Mouse (Mus musculus): Measurements from ENCODE around the gene H2-D1. TPM values are rescaled to one million over a fixed set of nuclear protein-coding genes. Genes with fewer than 3 reads are reported as not detected.

H2-D1 gene
- 1,574 and 1,649 TPM in 2 replicates for total RNA-seq (2023)

GRCm38 (mm10) chr17:35262664-35263522, at the start of gene H2-D1:
Gene H2-D1, plus strand, starts transcription at chr17:35262730.

GRCm38 (mm10) chr17:35220156-35220952, 42.2 kb upstream of the H2-D1 start, which contains the start of gene Gm16181:
Gene Gm16181, plus strand, starts transcription at chr17:35220834.

GRCm38 (mm10) chr17:35233114-35233980, 29.2 kb upstream of the H2-D1 start, which contains the start of gene Atp6v1g2:
Gene Atp6v1g2, plus strand, starts transcription at chr17:35233660.

GRCm38 (mm10) chr17:35235614-35236389, 26.7 kb upstream of the H2-D1 start, which contains the start of gene Nfkbil1:
Gene Nfkbil1, minus strand, starts transcription at chr17:35235792.

GRCm38 (mm10) chr17:35241305-35242014, 21.1 kb upstream of the H2-D1 start, which contains the start of gene Ddx39b:
Gene Ddx39b, plus strand, starts transcription at chr17:35241746.

Other genes starting within 250 kb of the H2-D1 start
- 0.09 TPM in 1 of 2 replicates, not detected in the other for gene Vwa7, start 246.2 kb upstream of the H2-D1 start, total RNA-seq (2023)
- gene Sapcd1, start 234.7 kb upstream of the H2-D1 start, total RNA-seq (2023) = 0.86 and 1.9 TPM in 2 replicates
- gene Msh5, start 216.0 kb upstream of the H2-D1 start, total RNA-seq (2023) = 3.5 and 11.1 TPM in 2 replicates
- gene Clic1, start 212.8 kb upstream of the H2-D1 start, total RNA-seq (2023) = 248 and 288 TPM in 2 replicates
- 1.4 and 2.6 TPM in 2 replicates for gene Ddah2, start 203.7 kb upstream of the H2-D1 start, total RNA-seq (2023)
- not detected in 2 replicates for gene Ly6g6c, start 197.3 kb upstream of the H2-D1 start, total RNA-seq (2023)
- 0.47 TPM in 1 of 2 replicates, not detected in the other for gene Mpig6b, start 196.5 kb upstream of the H2-D1 start, total RNA-seq (2023)
- not detected in 2 replicates for gene Ly6g6e, start 185.8 kb upstream of the H2-D1 start, total RNA-seq (2023)
- gene Ly6g6d, start 184.7 kb upstream of the H2-D1 start, total RNA-seq (2023) = not detected in 2 replicates
- 1.1 TPM in 1 of 2 replicates, not detected in the other for gene Ly6g6f, start 177.1 kb upstream of the H2-D1 start, total RNA-seq (2023)
- 44.4 and 57.6 TPM in 2 replicates for gene Abhd16a, start 173.5 kb upstream of the H2-D1 start, total RNA-seq (2023)
- not detected in 2 replicates for gene Ly6g5c, start 154.5 kb upstream of the H2-D1 start, total RNA-seq (2023)
- 13.3 and 14.5 TPM in 2 replicates for gene Ly6g5b, start 147.3 kb upstream of the H2-D1 start, total RNA-seq (2023)
- 36.0 and 50.1 TPM in 2 replicates for gene Gpank1, start 141.3 kb upstream of the H2-D1 start, total RNA-seq (2023)
- 135 and 169 TPM in 2 replicates for gene Csnk2b, start 140.7 kb upstream of the H2-D1 start, total RNA-seq (2023)
- gene D17H6S53E, start 136.4 kb upstream of the H2-D1 start, total RNA-seq (2023) = 21.0 and 24.5 TPM in 2 replicates
- not detected in 2 replicates for gene Apom, start 130.7 kb upstream of the H2-D1 start, total RNA-seq (2023)
- 295 and 362 TPM in 2 replicates for gene Bag6, start 127.6 kb upstream of the H2-D1 start, total RNA-seq (2023)
- 170 and 191 TPM in 2 replicates for gene Prrc2a, start 97.8 kb upstream of the H2-D1 start, total RNA-seq (2023)
- gene Aif1, start 86.7 kb upstream of the H2-D1 start, total RNA-seq (2023) = 10.8 and 14.1 TPM in 2 replicates
- gene Lst1, start 74.3 kb upstream of the H2-D1 start, total RNA-seq (2023) = 410 and 626 TPM in 2 replicates
- gene Ltb, start 68.3 kb upstream of the H2-D1 start, total RNA-seq (2023) = 118 TPM in 2 replicates
- 115 TPM in 2 replicates for gene Tnf, start 60.7 kb upstream of the H2-D1 start, total RNA-seq (2023)
- gene Lta, start 57.4 kb upstream of the H2-D1 start, total RNA-seq (2023) = not detected in 2 replicates
- gene Gm16181, start 41.9 kb upstream of the H2-D1 start, total RNA-seq (2023) = 0.79 TPM in 1 of 2 replicates, not detected in the other
- gene Atp6v1g2, start 29.1 kb upstream of the H2-D1 start, total RNA-seq (2023) = 1.8 and 3.2 TPM in 2 replicates
- gene Nfkbil1, start 26.9 kb upstream of the H2-D1 start, total RNA-seq (2023) = 18.5 and 19.9 TPM in 2 replicates
- 185 and 239 TPM in 2 replicates for gene Ddx39b, start 21.0 kb upstream of the H2-D1 start, total RNA-seq (2023)
- gene H2-Q1, start 57.7 kb downstream of the H2-D1 start, total RNA-seq (2023) = 5.9 and 6.8 TPM in 2 replicates
- 7.6 and 11.1 TPM in 2 replicates for gene H2-Q2, start 79.5 kb downstream of the H2-D1 start, total RNA-seq (2023)
- 116 and 118 TPM in 2 replicates for gene H2-Q4, start 116.9 kb downstream of the H2-D1 start, total RNA-seq (2023)
- 16.1 and 22.8 TPM in 2 replicates for gene H2-Q6, start 162.1 kb downstream of the H2-D1 start, total RNA-seq (2023)
- 16.3 and 24.6 TPM in 2 replicates for gene H2-Q7, start 176.4 kb downstream of the H2-D1 start, total RNA-seq (2023)
- gene H2-Q10, start 207.4 kb downstream of the H2-D1 start, total RNA-seq (2023) = 79.5 and 93.8 TPM in 2 replicates
- gene Pou5f1, start 243.3 kb downstream of the H2-D1 start, total RNA-seq (2023) = 1.0 and 1.4 TPM in 2 replicates

All from neutrophil, adult 65 days (primary cell).